Comparison of ENCODE assay signal across 9 mouse cellular contexts in genomic region chr11:6001981-6002649, GRCm38 (mm10). TPM values are rescaled to one million over a fixed set of nuclear protein-coding genes. Genes with fewer than 3 reads are reported as not detected.
DNase-seq lines count a peak whose midpoint lies in the region; ATAC-seq and TF ChIP-seq lines count a peak whose summit lies in the region.
"Had no signal": no experiment of that assay in that cellular context is flagged by ENCODE, and none has a peak within 500 bp of the region (broad histone marks: within the 10 kb centered on the region; RNA-seq: fewer than 3 reads in every experiment).

No protein-coding gene starts in this region.

- H3K36me3 ChIP-seq in heart, embryonic 13.5 days, result no peaks in the 10 kb centered on the region
- no peaks in the 10 kb centered on the region for H3K36me3 ChIP-seq in hindbrain, postnatal 0 days (ENCODE audit: insufficient read depth, low read length)

- no peak overlapping the region for H3K4me2 ChIP-seq in heart, embryonic 13.5 days
- H3K4me2 ChIP-seq in hindbrain, postnatal 0 days (ENCODE audit: low read depth, low read length), result no peak overlapping the region

- no peak overlapping the region for H3K4me3 ChIP-seq in heart, embryonic 13.5 days
- no peak overlapping the region for H3K4me3 ChIP-seq in lung, adult 2 months (replicated peaks; ENCODE audit: extremely low read depth, low read depth, low read length)
- H3K4me3 ChIP-seq in hindbrain, postnatal 0 days (ENCODE audit: low read length), result no peak overlapping the region

- peak; percentile 18 for DNase-seq in adrenal gland, adult 2 months
- no peak for DNase-seq in adrenal gland, postnatal 14 days
- peak; percentile 52 to 74 for DNase-seq in left cerebral cortex, adult 18-20 months (ENCODE audit: low spot score in 2 of 2)
- DNase-seq in left cerebral cortex, postnatal 4 days, result no peak
- peak; percentile 35 for DNase-seq in skeletal muscle tissue, adult 2 months (ENCODE audit: low read depth, low spot score)
- no peak for DNase-seq in lung, adult 2 months
- no peak for DNase-seq in hindbrain, postnatal 0 days (ENCODE audit: low spot score)
- DNase-seq: kidney, postnatal 4 days had no signal

- no peak for ATAC-seq in heart, embryonic 13.5 days (ENCODE audit: extremely low read depth, insufficient number of reproducible peaks, low FRiP score, low TSS enrichment)
- ATAC-seq in hindbrain, postnatal 0 days, result no peak

- peak overlapping the region; percentile 70 for H3K9ac ChIP-seq in heart, embryonic 13.5 days
- no peak overlapping the region for H3K9ac ChIP-seq in hindbrain, postnatal 0 days (replicated peaks; ENCODE audit: low read length)

- TF ChIP-seq POLR2A in lung, adult 2 months (IDR thresholded peaks at IDR 0.05; ENCODE audit: borderline replicate concordance, extremely low read depth, low read depth, low read length), result no peak

- WGBS in heart, embryonic 13.5 days, result 60% methylated on average over 9 of the region's 9 CpGs
- WGBS in lung, adult 2 months, result 66% methylated on average over 9 of the region's 9 CpGs
- WGBS in hindbrain, postnatal 0 days, result 65% methylated on average over 9 of the region's 9 CpGs

- H3K27me3 ChIP-seq in heart, embryonic 13.5 days (replicated peaks), result 0 out of 2 replicates have a peak, but pooled peaks cover 8% of the 10 kb centered on the region
- H3K27me3 ChIP-seq in hindbrain, postnatal 0 days (ENCODE audit: insufficient read depth, low read length), result no peaks in the 10 kb centered on the region

- intact Hi-C loops in left cerebral cortex, postnatal 4 days (cut with DNase I), result no loop called here

- no peaks in the 10 kb centered on the region for H3K9me3 ChIP-seq in heart, embryonic 13.5 days
- no peaks in the 10 kb centered on the region for H3K9me3 ChIP-seq in hindbrain, postnatal 0 days (ENCODE audit: low read length)

- TF ChIP-seq CTCF in lung, adult 2 months (IDR thresholded peaks at IDR 0.05; ENCODE audit: insufficient read depth, low read length), result no peak
- no peak for TF ChIP-seq CTCF in hindbrain, postnatal 0 days (IDR thresholded peaks at IDR 0.05; ENCODE audit: low read depth)

- H3K27ac ChIP-seq in heart, embryonic 13.5 days (replicated peaks), result peak overlapping the region; percentile 99
- H3K27ac ChIP-seq in hindbrain, postnatal 0 days, result no peak overlapping the region

- peaks cover 48% of the 10 kb centered on the region for H3K4me1 ChIP-seq in heart, embryonic 13.5 days
- peaks cover 51% of the 10 kb centered on the region for H3K4me1 ChIP-seq in lung, adult 2 months (ENCODE audit: control insufficient read depth, insufficient read depth, low read length)
- H3K4me1 ChIP-seq in hindbrain, postnatal 0 days (ENCODE audit: insufficient read depth, low read length), result peaks cover 24% of the 10 kb centered on the region

RNA-seq across cellular contexts. Expression of gene Ykt6, which starts 46.6 kb away (rescaled TPM):
- total RNA-seq in adrenal gland, adult 2 months (2021), result 10 to 100 TPM; 70.9 to 73.8 TPM
- polyA plus RNA-seq in adrenal gland, adult 2 months (2012; rRNA removed), result 34.0 and 39.4 TPM in 2 replicates
- 71.1 and 77.9 TPM in 2 replicates for total RNA-seq in adrenal gland, postnatal 14 days (2021)
- total RNA-seq in left cerebral cortex, adult 18-20 months (2021), result 10 to 100 TPM; 78.9 to 79.3 TPM
- 100 to 1,000 TPM; 202 to 213 TPM for total RNA-seq in left cerebral cortex, postnatal 4 days (2021)
- 39.1 and 41.1 TPM in 2 replicates for polyA plus RNA-seq in heart, embryonic 13.5 days (2015; fragmentation: Nextera tagmentation; extraction: Ambion mirVana)
- 42.8 and 70.1 TPM in 2 replicates for polyA plus RNA-seq in lung, adult 2 months (2012; rRNA removed)
- 130 TPM in 2 replicates for total RNA-seq in hindbrain, postnatal 0 days (2014; rRNA removed)
- polyA plus RNA-seq in hindbrain, postnatal 0 days (2015; fragmentation: Nextera tagmentation; extraction: Ambion mirVana), result 72.3 and 81.7 TPM in 2 replicates

RNA-seq across cellular contexts. Expression of gene Gck, which starts 52.2 kb away (rescaled TPM):
- 1 to 10 TPM; 2.5 to 3.7 TPM for total RNA-seq in adrenal gland, adult 2 months (2021)
- 1.2 and 2.2 TPM in 2 replicates for polyA plus RNA-seq in adrenal gland, adult 2 months (2012; rRNA removed)
- 3.8 and 18.3 TPM in 2 replicates for total RNA-seq in adrenal gland, postnatal 14 days (2021)
- total RNA-seq in left cerebral cortex, adult 18-20 months (2021), result 1 to 10 TPM in 1 of 2 experiments, under 1 TPM in 1; 0.44 to 1.2 TPM
- total RNA-seq in left cerebral cortex, postnatal 4 days (2021), result 1 to 10 TPM; 3.9 to 4.0 TPM
- 1.2 and 1.5 TPM in 2 replicates for polyA plus RNA-seq in heart, embryonic 13.5 days (2015; fragmentation: Nextera tagmentation; extraction: Ambion mirVana)
- polyA plus RNA-seq in lung, adult 2 months (2012; rRNA removed), result 0.98 and 1.3 TPM in 2 replicates
- 3.2 and 9.1 TPM in 2 replicates for total RNA-seq in hindbrain, postnatal 0 days (2014; rRNA removed)
- 7.1 and 7.5 TPM in 2 replicates for polyA plus RNA-seq in hindbrain, postnatal 0 days (2015; fragmentation: Nextera tagmentation; extraction: Ambion mirVana)

Comparison
In these comparisons a context has a peak if more than half of its experiments do, and no peak if none do; other contexts are left out.
1. DNase-seq: peak in adrenal gland, adult 2 months (single experiment), left cerebral cortex, adult 18-20 months (2 of 2) and skeletal muscle tissue, adult 2 months (single experiment); none in adrenal gland, postnatal 14 days (single experiment), left cerebral cortex, postnatal 4 days (single experiment), lung, adult 2 months (single experiment) and hindbrain, postnatal 0 days (single experiment).